Mouse (Mus musculus) cerebellum, postnatal 36 days (tissue): Measurements from ENCODE around the gene Cerk.

Experiments used
- DNase-seq, 2 experiments: peaks; one replicate each; pipeline ENCODE4 v3.0.0; 2021 to 2022; ENCODE audit warnings: mixed read lengths in 2 of 2

The Cerk gene

DNA sequence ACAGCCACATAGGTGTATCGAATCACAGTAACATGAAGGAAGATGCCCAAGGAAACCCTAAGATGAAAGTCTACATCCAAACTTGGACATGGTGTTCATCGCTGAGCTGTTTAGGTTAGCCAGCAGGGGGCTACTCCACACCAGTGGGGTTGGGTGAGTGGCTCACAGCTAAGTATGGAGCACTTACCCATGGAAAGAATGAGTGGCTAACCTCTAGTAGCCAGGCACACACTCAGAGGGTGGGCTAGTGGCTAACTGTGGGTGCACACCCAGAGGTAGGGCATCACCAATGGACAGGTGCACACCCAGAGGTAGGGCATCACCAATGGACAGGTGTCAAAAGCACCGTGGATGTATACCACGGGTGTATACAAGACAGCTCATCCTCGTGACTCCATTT, 26.2 kb downstream of the Cerk start:
- no peak for DNase-seq

DNA sequence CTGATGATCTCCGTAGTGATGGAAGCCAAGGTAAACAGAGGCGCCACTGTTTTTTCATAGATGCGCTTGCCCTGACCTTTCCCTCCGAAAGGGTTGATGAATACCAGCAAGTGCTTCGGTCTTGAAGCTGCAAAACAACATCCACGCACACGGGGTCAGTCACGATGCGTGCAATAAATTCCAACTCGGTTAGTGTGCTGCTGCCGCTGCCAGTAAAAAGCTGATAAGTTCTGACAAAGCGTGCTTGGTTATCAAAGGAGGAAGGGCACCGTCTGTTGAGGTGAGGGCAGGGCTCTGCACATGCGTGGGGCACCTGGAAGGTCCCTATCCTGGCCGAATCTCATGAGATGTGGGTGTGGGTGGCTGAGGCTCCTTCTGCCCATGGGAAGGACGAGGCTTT, 26.8 kb downstream of the Cerk start:
- no peak for DNase-seq

DNA sequence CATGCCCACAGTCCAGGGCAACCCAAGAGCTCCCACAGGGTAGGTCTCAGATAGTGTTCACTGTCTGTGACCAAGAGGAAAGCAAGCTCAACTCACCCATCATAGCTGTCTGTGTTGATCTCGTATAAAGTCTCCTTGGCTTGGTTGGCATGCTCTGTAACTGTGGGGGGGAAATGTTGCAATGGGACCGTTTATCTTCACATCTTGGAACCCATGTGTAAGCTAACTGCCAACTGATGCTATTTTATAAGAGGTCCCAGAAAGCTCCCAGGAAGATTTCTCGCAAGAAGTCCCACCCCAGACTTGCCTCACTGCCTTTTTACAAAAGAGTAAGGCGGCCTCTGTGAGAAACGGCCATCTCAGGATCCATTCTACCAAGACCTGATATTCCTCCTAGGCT, 29.4 kb downstream of the Cerk start:
- DNase-seq: no peak

DNA sequence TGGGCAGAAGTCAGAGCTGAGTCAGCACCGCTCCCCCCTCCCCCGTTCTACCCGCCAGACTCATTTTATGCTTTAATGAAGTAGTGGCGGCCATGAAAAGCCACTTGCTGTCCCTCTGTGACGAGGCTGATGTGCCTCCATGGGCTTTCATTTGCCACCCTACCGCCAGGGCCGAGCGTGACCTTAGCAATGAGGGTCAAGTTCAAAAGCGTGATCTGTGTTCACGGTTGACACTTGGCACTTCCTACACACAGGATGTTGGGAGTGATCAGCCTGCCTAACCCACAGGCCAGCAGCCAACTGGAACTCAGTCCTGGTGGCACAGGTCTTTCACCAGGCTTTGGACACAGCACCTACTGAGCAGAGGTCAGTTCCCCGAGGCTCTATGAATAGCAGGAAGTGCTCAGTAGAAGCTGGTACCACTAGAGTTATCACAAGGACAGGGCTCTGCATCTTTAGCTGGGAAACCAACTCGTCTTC, 32.4 kb downstream of the Cerk start:
- no peak for DNase-seq

DNA sequence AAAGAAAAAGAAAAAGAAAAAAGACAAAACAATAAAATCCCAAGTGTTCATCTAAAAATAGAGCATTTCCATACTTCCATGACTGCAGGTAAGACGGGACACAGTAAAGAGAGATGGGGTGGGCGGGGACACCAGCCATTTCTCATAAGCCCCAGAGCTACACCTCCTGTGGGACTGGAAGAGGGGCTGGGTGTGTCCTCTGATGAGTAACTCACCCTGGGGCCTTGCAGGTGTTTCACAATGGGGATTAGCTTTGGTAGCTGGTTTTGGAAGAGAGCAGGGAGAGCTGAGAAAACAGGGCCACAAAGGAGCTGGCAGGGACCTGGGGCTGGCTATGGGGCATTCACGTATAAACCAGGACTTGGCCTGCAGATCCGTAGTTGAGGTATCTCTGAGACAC, 35.3 kb downstream of the Cerk start:
- DNase-seq: no peak

DNA sequence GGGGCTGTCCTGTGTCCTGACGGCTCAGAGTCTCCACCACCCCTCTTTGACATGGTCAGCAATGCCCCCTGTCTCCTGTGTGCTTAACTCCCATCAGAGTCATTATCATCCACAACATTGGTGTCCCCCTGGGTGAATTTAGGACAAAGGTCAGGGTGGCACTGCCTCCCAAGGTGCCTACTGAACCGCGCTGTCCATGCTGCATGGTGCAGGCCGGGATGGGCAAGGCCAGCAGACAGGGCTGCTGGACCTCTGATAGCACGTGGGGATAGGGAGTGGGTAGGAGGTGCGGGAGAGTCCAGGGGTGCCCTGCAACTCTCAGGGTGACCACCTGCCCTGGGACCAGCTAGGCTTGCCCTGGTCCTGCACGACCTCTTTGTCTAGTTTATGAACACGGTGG, 39.0 kb downstream of the Cerk start:
- no peak for DNase-seq

DNA sequence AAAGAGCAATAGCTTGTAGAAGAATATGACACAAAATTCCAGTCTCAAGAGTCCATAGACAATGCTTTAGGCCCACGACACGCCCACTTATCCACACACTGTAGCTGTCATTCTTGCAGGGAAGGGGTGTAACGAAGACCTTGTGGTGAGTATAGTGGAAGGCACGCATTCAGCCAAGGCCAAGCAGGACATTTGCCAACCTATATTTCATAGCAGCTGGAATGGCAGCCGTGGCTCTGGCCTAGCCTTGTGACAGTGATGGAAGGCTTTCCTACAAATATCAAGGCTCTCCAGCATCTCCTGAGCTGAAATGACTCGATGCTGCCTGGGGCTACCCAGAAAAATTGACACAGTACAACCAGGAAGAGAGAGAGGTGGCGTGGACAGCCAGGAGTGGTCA, 40.9 kb downstream of the Cerk start:
- no peak for DNase-seq

DNA sequence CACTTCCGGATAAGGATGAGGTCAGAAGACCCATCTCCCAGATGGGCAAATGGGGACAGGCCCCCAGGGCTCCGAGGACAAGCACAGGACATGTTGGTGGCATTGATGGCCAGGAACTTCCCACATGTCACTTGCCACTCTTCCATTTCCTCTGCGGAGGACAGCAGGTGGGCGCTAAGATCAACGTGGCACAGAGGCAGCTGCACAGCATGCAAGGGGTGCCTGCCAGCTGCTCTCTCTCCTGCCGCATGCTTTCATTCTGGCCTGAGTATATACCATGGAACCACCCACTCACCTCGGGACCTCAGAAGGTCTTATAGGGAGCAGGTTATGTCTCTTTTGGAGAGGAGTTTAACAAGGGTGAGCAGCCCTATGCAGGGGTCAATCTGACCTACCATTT, 41.4 kb downstream of the Cerk start:
- DNase-seq: no peak

DNA sequence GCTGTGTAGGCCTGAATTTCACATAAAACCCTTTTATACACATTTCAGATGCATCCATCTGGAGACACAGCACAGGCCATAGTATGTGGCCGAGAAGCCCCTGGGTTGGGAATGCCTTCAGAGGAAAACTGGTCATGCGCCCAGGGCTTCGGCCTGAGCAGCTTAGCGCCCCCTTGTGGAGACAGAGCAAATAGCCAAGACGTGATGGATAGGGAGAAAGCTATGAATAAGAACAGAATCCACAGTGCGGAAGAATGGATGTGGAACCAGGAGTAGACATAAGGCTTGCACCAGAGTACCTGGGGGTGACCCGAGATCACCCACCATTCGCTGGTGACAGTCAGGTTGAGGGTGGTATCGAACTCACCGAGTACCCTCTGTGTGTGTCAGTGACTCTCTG, 45.6 kb downstream of the Cerk start:
- DNase-seq: peak; percentile 65 to 73

DNA sequence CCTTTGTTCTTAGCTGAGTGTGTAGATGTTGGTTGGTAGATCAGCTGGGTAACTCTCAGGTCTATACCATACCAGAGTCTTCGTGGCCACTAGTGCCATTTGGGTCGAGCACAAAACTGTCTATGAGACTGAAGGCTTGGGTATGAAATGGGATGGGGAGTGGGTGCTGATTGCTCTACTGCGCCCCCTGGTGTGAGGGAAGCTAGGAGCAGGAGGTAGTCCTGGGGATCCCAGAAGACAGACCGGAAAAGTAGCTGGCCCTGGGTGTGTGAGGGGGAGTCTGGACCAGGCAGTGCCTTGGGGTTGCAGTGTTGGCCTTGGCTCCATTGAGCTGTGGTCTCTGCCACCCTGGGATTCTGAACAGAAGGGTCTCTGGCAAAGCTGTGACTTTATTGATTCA, 48.3 kb downstream of the Cerk start:
- peak in 1 of 2 experiments; percentile 43 for DNase-seq

DNA sequence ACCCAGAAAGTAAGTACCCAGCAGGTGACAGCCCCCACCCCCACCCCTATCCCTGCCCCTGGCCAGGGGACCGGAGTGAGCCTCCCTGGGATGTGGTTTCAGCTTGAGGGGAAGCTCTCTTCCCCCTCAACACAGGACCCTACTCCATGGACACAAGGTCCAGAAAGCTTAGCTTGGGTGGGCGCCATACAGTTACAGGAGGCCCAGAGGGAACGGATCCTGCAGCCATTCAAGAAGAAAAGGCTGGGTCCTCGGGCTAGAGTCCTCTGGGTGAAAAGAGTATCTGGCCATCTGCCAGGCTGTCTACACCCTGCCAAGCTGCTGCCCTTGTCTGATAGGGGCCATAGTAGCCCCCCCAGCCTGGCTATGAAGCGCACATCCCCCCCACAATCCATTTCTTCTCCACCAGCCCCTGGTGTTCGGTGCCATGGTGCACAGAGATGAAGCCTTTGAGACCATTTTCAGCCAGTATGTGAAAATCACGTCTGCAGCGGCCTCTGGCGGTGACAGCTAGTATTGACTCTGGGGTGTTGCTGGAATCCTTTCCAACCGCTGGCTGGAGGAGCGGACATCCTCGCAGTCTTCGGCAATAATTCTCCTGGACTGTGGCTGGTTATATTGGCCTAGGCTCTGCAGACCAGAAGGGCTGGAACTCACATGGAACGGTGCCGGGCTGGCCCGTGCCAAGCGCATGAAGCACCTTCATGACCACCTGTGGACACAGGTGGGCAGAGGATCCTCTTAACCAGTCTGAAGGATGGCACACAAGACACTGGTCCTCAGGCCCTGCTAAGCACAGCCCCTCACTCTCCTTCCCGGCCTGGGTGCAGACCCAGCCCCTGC, 50.8 kb downstream of the Cerk start:
- peak; percentile 86 to 90 for DNase-seq

DNA sequence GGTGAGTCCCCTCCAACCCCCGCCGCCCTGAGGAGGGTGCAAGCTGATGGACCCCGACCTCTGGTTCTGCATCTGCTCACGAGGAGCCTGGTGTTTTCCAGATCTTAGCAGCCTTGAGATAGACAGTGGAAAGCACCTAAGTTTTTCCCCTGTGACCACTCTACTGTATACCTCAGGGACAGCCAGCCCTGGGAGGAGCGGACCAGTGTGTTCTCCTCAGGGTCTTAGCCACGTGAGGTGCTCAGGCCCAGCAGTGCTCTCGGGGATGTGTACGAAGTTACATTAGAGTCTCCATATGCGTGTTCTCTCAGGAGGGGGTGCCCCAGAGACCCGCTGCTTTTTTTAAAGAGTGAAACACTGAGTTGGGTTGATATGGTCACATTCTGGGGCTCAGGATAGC, 55.3 kb downstream of the Cerk start:
- DNase-seq: no peak

DNA sequence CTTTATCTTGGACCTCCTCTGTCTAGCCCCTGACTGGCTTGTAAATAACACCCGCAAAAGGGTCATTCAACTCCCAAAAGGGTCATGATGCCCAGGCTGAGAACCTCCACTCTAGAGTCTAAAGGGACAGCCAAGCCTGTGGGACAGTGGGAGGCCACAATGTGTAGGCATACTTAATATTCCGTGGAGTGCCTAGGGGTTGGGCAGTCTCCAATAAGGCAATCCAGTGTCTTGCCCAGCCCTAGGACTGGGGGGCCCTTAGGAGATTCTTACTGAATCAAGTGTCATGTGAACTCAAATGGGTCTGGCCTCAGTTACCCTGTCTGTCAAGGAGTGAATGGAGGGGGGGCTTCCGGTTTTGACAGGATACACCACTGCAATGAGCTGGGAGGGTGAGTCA, 56.9 kb downstream of the Cerk start:
- no peak for DNase-seq

DNA sequence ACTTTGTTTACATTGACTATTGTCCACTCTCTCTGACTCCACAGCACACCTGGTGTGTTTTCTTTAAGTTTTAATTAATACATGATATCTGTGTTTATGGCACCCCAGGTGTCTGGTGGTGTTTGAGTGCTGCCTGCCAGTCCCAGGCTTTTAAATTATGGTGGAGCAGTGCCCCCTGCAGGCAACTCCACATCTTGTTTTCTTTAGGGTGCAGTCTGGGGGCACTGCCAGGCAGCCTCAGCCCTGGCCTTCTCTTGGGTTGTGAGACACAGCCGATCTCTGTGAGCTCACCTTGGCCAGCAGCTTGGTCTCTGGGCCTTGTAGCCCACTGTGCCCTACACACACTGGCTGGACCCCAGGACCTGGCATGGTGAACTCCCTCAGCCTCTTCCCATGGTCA, 61.6 kb downstream of the Cerk start:
- peak; percentile 85 to 90 for DNase-seq

DNA sequence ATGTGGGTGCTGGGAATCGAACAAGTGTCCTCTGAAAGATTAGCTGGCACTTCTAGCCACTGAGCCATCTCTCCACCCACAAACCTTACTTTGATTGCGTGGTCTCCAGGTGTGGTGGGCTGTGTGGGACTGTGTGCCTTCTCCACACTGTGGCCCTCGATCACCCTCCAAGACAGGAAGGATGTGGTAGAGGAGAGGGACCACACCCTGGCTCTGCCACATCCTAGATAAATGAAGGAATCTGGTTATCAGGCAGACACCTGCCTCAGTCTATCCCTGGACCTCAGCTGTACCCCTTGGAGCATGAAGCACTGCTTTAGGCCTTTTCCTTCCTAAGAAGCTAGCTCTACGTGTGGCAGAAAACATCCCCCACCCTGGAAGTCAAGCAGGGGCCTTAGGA, 62.5 kb downstream of the Cerk start:
- no peak for DNase-seq

DNA sequence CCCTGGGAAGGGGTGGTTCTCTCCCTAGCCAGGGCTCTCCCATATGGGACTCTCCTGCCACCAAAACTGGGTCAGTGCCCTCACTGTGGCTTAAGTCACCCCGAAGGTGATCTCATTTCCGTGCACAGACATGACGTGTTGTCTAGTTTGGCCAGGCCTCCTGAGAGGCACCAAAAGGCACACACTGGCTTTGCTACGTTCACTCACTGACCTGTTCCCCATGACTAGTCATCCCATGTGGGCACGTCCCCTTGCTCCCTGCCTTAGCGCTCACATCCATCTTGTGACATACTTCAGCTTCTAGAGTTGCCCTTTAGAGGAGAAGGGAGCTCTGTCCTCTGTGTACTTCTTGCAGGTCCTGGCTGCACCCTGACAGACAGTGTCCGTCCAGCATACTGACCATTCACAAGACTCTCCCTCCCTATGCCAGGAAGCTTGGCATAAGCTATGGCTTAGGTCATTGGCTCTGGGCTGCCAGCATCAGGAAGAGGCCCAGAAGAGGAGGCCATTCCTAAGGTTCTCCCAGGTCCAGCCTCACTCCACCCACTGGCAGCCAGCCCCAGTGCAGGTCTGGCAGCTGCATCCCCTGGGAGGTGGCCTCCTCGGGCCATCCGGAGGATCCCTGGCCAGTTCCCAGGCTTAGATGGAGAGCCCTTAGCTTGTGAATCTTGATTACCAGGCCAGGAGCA, 63.5 kb downstream of the Cerk start:
- peak; percentile 73 to 82 for DNase-seq

DNA sequence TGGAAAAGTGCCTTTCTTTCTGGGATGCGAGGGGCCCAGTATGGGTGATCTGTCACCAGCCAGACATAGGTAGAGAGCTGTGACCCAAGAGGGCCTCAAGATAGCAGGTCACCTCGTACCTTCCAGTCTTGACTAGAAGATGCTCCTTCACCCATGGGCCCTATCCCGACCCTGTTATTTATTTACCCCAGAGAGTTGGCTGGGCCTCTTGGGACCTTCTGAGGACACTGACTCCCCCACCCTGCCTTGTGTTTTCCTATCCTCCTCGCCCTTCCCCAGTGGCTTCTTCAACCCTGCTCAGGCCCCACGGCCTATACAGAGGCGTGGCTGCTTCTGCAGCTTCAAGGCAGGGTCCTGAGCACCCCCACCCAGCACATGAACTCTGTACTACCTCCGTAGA, 66.8 kb downstream of the Cerk start:
- no peak for DNase-seq

DNA sequence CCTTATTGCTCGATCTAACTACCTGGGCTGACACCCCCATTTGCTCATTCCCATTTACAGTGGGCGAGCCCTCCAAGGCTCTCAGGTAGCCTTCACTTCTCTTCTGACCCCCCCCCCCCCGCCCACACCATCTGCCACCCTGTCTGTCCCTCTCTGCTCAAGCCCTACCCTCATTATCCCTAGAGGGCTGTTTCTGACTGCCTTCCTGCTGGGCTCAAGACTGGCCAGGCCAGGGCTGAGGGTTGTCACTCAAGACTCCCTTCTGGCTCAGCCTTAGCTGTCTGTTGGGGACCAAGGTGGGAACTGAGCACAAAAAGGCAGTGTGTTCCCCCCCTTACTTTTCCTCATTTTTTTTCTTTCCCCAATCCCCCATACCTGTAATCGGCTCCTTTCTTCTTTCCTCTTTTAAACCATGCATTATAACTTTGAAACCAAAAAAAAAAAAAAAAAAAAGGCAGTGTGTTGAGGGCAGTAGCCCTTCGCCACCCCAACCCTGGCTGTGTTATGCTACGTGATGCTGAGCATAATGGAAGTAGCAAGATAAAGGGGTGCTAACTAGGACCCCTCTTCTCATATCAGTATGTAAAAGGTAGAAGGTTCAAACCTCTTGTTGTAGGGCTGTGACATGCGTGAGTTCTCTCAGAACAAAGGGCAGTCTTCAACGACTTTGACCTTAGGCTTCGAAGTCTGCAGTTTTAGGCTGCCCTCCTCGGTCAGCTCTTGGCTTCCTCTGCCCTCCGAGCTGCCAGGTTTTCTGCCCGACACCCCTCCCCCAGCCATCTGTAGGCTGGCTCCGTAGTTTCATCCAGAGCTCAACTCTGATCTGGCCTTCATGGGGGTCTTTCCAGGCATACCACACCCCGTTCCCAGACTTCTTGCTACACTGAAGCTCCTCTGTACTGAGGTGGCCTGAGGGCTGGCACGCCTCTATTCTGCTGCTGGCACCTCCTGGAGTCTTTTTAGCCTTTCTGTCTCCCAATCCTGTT, 68.5 kb downstream of the Cerk start:
- DNase-seq: peak; percentile 67 to 68

DNA sequence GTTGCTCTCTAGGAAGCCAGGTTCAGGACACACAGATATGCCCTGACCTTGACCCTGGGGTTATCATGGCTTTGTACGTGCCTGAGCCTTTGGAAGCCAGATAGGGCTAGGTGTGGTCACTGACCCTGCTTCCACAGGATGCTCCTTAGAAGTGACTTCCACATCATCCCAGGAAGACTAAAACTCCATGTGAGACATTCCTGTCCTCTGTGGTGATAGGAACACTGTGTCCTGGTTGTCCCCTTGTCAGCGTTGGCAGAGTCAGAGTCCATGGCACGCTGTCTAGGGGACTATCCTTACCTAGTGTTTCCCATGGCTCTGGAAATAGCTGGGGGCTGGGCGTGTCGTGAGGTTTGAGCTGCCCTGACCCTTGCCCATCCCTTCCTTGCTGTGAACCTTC, 69.5 kb downstream of the Cerk start:
- no peak for DNase-seq

DNA sequence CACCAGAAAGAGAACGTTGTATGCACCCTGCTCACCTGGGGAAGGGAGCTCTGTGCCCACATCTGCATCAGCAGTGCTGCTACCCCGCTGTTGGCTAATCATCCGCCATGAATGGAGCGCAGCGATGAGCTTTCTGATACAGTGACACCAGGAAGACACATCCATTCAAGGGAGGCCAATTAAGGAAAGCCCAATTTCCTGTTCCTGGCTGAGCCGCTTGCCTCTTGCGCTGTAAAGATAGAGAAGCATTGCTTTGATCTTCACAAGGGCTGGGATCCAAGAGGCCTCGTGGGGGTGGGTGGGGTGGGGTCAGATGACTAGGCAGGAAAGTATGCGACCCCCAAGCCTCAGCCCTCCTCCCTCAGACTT, 72.6 kb downstream of the Cerk start:
- no peak for DNase-seq

DNA sequence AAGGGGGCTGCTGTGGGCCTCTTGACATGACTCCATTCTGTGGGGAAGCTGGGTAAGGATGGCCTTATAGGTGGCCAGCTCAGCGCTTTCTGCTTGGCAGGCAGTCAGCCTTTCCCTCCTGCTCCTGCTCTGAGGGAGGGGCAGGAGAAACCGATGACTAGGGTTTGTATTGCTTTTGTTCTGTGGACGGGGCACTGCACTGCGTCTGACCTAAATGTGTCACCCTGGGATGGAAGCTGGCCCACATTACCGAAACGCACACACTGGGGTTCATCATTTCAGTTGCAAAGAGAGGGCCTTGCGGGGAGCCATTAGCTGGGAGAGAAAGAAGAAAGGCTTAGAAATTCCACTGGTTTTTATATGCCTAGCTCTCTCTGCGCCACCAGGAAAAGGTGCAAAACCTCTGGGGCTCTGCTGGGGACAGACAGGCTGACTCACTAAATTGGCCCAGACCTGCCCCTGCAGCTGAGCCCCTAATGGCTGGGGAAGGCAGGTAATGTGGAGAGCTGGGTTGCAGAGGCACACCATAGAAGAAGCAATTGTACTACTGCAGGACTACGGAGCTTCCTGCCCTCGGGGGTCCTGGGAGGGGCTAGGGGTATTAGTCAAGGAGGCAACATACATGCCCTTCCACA, 73.1 kb downstream of the Cerk start:
- DNase-seq: peak; percentile 61 to 63

DNA sequence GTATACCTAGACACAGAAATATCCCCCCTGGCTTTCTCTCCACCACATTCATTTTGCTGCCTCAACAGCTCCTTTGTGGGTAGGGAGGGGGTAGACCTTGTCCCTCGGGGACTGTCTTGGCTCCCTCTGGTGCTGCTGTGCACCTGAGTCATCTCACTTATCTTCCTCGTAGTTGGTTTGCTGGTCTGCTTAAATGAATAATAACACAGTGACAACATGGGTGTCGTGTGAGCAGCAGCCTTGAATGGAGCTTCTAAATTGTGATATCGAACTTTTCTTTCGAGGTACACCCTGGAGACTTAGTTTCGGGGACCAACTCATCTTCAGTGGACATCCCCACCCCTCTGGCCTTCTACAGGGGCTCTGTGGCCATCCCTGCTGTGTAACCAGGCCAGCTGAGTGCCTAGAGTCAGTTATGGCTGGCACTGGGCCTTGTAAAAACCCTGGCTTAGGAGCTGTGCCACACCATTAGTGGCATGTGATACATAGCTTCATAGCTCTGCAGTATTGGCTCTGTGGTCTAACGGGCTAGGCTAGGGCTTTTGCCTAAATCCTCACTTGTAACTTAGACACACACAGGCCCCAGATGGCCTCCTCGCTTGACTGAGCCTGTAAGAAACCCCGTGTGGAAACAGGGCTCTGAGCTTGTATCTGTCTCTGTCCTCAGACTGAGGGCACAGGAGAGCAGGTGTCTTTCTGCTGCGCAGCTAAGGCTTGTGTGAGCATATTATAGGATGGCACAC, 75.4 kb downstream of the Cerk start:
- DNase-seq: peak; percentile 75
